Mouse (Mus musculus): ENCODE measurements at regions not wholly inside any gene's neighbourhood (a gene's known extent, or its start where the extent isn't known, plus 50 kb on each side); places are given as distances from the start of the nearest gene placed in this dataset.
A peak's percentile ranks its signal among the peaks of the same experiment; 100 is the strongest.

DNA sequence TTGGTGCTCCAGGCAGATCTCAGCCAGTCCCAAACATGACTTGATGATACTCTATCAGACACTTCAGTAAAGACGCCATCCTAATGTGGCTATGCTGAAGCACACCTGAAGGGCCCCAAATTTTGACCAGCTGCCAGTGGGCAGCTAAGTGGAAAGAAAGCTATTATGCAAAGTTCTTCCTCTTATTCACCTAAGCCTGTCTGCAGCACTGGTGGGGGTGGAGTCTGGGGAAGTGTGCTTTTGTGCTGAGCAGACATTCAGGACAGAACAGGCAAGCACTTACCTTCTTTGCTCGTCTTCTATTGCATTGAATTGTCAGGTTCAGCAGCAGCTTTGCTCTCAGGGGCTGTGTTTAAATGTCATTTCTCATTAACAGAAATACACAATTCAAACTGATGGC is 200.7 kb downstream of the Pla2g4a start:
- DNase-seq: no peak

GRCm38 (mm10) chr1:149758783-149759132 is 202.3 kb downstream of the Pla2g4a start:
- no peak for DNase-seq

- DNase-seq: peak; percentile 4
These were observed 202.9 kb downstream of the Pla2g4a start for GRCm38 (mm10) chr1:149758092-149758782.

DNA sequence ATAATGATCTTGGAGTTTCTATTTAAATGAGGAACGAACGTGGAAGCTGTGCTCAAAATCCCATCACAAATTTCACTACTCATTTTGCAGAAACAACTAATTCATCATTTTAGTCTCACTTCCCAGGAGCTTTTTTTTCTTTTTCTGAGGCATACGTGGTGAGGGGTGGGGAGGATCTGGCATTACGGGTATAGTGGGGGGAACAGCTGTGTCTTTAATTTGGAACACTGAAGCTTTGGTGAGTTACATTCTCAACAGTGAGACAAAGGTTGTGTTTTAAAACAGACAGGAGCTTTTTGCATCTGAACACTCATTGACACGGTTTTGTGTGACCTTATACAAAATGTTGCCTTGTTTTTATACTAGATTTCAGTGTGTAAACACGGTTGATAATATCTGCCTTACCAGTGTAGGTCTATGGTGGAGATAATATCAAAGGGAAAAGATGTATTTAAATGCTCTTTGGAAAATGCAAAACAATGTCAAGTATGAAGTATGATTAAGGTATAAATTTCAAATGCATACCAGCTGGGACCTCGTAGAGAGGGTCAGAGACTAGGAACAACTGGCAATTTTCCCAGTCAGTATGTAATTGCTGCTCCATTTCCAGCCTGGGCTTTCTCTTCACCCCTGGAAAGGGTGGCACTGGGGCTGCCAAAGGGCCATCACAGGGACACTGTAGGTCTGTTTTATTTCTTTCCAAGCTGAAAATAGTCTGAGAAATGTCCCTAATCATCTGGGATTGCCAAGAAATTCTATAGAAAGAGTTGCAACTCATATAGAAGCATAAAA is 207.6 kb downstream of the Pla2g4a start:
- no peak for DNase-seq

- no peak for DNase-seq
These were observed 211.7 kb downstream of the Pla2g4a start for GRCm38 (mm10) chr1:149749405-149749804.

GRCm38 (mm10) chr1:149738959-149739358 is 222.1 kb downstream of the Pla2g4a start:
- no peak for DNase-seq

GRCm38 (mm10) chr1:149734241-149734640 is 226.8 kb downstream of the Pla2g4a start:
- no peak for DNase-seq

DNA sequence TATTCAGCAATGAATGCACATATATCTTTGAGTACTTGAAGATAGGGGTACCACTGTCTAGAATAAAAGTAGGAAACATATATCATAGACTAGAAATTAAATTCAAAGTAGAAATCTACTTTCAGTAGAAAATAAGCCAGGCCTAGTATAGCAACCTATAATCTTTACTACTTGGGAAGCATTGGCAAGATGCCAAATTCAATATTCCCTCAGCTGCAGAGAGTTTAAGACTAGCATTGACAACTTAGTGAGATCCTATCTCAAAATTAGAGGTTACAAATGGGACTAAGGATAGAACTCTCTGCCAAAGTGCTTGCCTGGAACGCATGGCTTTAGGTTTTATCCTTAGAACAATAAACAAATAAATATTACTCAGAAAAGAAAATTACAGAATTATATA is 245.9 kb downstream of the Pla2g4a start:
- no peak for DNase-seq

DNA sequence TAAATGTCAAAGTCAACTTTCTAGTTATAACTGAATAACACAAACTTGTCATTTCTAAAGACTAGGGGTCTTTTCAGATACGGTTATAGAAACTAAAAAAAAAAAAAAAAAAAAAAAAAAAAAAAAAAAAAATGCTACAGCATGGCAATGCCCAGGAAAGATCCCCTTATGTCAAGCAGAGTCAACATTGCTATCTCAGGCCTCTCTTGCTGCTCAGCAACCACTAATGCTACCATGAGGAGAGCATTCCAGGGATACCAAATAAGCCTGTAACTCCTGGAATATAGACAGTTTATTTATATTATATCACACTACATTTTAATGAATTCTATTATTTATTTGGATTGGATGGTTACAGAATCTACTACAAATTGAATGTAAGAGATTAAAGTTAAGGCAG is 248.8 kb downstream of the Pla2g4a start:
- no peak for DNase-seq

DNA sequence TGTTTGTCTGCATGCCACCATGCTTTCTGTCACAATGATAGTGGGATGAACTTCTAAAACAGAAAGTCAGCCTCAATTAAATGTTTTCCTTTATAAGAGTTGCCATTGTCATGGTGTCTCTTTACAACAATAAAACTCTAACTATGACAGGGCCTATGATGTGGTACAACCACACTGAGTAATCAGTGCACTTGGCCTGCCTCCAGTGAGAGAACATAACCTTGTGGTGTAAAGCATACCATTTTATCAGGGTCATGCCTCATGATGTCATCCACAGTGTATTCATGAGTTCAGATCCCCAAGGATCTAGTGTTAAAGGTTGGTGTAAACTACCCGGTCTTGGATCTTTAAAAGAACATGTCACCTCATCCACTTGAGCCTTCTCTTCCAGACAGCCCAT is 255.9 kb downstream of the Pla2g4a start:
- no peak for DNase-seq

- DNase-seq: no peak
These were observed 261.7 kb downstream of the Pla2g4a start for GRCm38 (mm10) chr1:149699411-149699810.

GRCm38 (mm10) chr1:149674166-149674565 is 286.9 kb downstream of the Pla2g4a start:
- DNase-seq: no peak

GRCm38 (mm10) chr1:149672571-149672970 is 288.5 kb downstream of the Pla2g4a start:
- no peak for DNase-seq

DNA sequence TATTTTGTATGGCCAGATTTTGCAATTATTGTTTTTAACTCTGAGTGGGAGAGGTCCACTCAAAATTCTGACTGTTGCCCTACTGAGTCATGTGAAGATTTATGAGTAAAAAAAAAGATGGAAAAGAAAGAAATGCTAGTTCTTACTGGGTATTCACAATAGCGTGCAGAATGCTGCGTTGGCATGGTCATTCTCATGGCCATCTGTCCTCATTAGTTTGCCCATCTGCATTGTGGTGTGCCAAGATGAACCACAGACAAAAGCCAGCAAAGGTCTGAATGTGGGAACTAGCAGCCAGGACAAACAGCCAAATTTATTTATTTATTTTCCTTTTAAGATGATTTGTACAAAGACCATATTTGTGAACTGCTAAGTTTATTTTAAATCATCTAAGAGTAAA is 289.0 kb downstream of the Pla2g4a start:
- DNase-seq: no peak

GRCm38 (mm10) chr1:149671091-149671490 is 290.0 kb downstream of the Pla2g4a start:
- no peak for DNase-seq

Measured in lung, postnatal 14 days (tissue).